Mouse (Mus musculus) right cerebral cortex, postnatal 14 days (tissue): ENCODE results near the gene Tecr.

Experiments
- DNase-seq: peaks from one replicate; pipeline ENCODE4 v3.0.0; 2022

Tecr gene

GRCm38 (mm10) chr8:83607661-83608397 is at the start of gene Tecr, which contains the start of gene Dnajb1:
Gene Tecr (minus strand): TSS chr8:83607971.
Gene Dnajb1 (plus strand): TSS chr8:83608193.
- DNase-seq: peak; percentile 99

GRCm38 (mm10) chr8:83656484-83657246 is 48.9 kb upstream of the Tecr start:
- DNase-seq: no peak

DNA sequence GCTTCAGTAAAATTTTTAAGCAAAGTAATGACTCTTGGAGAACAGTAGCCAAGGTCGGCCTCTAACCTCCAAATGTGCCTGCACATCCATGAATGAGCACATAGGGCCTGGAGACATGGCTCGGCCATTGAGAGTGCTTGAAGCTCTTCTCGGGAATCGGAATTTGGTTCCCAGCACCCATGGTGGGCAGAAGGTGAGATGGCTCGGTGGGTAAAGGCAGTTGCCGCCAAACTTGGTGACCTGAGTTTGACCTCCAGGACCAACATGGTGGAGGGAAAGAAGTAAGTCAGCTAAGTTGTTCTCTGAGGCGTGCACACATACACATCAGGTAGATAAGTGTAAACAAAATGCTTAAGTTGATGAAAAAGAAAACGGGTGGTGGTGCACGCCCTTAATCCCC is 48.3 kb upstream of the Tecr start:
- no peak for DNase-seq

GRCm38 (mm10) chr8:83654725-83655124 is 47.0 kb upstream of the Tecr start:
- no peak for DNase-seq

DNA sequence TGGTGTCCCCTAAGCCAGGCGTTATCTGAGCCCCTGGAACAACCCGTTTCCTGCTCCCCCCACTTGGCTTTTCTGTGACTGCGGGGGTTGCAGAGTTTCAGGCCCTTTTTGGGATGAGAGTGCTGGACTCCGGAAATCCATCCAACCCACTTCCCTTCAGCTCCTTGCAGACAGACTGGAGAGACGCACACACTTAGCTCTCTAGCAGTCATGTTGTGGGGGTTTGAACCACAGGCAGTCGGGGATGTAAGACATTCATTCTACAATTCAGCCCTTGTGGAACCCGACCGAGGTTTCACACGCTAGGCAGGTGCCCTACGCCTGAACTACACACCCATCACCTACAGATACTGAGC is 45.9 kb upstream of the Tecr start:
- DNase-seq: no peak

GRCm38 (mm10) chr8:83652744-83653661 is 45.2 kb upstream of the Tecr start:
- no peak for DNase-seq

GRCm38 (mm10) chr8:83652030-83652743 is 44.4 kb upstream of the Tecr start, which contains the start of gene Gipc1:
Gene Gipc1 (plus strand): TSS chr8:83652677.
- DNase-seq: peak; percentile 96

DNA sequence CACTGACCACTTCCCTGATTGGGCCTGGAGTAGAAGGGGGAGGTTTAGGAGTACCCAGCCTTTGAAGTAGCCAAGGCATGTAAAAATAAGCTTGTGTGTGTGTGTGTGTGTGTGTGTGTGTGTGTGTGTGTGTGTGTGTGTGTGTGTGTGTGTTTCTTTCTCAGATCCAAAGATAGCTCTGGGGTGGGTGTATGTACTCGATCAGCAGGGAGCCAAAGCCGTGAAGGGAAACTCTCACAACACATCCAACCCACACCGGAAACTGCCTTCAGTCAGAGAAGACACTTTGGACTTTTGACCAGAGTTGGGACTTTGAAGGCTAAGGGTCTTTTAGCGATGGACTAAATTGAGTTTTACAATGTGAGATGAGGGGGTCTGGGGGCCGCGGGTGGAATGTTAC is 41.9 kb upstream of the Tecr start:
- DNase-seq: no peak

GRCm38 (mm10) chr8:83648031-83648430 is 40.3 kb upstream of the Tecr start:
- DNase-seq: no peak

GRCm38 (mm10) chr8:83647511-83647910 is 39.7 kb upstream of the Tecr start:
- DNase-seq: no peak

GRCm38 (mm10) chr8:83639649-83640048 is 31.9 kb upstream of the Tecr start:
- no peak for DNase-seq

DNA sequence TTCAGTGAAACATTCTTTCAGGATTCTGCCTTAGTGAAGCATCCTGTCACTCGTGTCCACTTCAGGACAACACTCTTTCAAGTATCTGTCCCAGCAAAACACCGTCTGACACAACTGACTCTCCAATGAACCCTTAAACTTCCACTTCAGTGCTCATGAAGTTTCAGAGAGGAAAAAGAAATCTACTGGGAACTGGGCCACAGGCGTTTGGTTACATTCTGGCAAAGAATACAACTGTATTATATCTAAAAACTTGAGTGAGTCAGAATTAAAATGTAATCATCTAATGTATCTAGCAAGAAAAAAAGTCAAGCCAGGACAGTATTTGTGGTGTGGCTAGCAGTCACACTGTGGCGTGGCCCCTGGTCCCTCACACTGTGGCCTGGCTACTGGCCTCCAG is 31.1 kb upstream of the Tecr start:
- DNase-seq: no peak

- no peak for DNase-seq
Observed at GRCm38 (mm10) chr8:83632083-83632707, 24.4 kb upstream of the Tecr start.

- DNase-seq: no peak
Observed at GRCm38 (mm10) chr8:83625676-83626299, 18.0 kb upstream of the Tecr start.

DNA sequence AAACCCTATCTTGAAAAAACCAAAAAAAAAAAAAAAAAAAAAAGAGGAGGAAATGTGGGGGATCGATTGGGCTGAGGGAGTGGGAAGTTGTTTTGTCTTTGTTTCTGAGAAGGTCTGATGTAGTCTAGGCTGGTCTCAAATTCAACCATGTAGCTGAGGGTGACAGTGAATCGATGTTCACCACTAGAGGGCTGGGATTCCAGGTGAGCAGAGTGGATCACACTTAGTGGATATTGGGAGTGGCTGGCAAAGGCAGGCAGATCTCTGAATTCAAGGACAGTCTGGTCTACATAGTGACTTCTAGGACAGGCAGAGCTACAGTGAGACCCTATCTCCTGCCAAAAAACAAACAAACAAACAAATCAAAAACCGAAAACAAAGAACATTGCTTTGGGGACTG is 17.0 kb upstream of the Tecr start:
- DNase-seq: no peak

DNA sequence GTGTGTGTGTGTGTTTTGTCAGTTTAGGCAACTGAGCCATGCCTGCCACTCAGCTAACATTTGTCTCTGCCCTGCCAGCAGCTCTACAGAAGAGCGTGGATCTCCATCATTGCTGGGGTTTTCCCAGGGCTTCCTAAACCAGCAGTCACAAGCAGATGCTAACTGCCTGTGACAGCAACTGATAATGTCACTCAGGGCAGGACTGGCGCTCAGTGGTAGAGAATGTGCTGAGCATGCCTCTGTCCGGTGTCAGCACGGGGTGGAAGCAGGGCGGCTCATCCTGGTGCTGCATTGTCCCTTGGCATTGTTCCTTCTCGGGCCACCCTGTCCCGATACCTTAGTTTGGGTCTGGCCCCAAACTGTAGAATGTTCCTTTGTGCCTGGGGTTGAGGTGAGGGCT is 15.8 kb upstream of the Tecr start:
- DNase-seq: no peak

DNA sequence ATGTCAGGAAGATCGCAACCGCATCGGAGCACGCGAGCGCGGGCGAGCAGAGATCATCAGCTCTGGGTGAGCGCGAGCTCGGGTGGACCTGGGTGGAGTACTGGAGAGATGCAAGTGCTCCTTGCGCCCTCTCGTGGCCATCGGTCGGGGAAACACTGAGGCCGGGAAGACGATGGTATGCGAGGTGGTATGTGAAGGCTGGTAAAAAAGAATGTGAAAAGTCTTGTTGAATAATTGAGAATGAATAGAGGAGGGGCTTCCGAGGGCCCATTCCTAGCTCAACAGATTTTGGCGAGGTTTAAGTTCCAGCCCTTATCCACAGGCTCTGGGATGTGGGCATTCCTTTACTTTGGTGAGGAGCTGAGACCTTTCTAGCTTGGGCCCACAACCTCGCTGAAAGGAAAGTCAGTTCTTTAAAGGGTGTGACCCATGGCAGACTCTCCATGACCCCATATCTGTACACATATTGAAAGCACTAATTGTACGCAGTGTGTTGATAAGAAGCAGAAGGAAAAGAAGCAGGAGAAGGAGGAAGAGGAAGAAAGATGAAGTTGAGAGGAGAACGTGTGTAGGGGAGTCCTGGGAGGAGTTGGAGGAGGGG is 14.7 kb upstream of the Tecr start:
- DNase-seq: peak; percentile 97

DNA sequence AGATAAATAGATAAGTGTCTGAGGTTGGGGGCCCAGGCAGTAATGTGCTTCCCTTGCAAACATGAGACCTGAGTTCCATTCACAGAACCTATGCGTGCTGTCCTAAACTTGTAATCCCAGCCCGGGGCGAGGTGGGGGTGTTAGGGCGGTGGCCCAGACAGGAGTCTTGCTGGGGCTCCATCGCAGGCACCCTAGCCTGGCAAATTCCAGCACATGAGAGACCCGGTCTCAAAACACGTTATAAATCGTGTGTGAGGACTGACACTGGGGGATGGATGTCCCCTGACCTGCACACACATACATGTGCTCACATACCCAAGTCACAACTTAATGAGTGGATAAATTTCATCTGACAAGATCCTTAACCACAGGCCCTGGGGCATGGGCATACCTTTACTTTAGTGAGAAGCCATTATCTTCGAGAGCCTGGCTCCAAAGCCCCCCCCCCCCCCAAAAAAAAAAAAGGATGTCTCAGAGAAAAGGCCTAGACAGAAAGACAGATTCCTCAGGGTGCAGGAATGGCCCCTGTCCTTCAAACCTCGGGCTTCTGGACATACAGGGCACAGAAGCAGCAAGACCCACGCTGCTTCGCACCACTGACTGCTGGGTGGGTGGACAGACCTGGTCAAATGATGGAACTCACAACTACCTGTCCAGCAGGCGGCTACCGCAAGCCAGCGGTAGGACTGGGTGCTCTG is 14.1 kb upstream of the Tecr start:
- no peak for DNase-seq

DNA sequence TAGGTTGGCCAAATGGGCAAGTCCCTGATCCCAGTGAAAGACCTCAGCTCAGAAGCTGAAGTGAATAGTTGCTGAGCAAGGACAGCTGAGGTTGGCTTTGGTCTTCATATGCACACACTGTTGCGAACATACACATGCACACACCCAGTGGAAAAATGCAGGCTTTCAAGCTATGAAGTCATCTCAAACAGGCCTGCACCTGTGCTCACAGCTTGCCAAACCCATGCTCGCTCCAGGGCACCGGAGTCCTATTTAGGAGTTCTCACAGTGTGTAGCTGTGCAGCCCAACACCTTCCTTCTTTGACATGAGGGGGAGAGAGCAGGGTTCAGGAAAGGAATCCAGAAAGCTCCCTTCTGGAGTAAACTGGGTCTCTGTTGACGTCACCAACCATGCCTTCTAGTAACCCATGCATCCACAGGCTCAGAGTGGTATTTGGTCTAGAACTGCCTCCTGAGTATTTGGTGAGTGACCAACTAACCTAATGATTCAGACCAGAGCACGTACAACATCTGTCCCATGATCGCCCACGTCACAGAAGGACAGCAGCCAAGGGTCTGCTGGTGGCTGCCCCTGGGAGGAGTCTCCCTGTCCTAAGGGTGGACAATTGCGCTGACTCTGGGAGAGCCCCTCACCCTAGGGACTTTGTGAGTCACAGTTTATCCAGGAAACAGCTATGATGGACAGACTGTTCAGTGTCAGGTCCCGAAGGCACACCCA is 12.0 kb upstream of the Tecr start:
- no peak for DNase-seq

DNA sequence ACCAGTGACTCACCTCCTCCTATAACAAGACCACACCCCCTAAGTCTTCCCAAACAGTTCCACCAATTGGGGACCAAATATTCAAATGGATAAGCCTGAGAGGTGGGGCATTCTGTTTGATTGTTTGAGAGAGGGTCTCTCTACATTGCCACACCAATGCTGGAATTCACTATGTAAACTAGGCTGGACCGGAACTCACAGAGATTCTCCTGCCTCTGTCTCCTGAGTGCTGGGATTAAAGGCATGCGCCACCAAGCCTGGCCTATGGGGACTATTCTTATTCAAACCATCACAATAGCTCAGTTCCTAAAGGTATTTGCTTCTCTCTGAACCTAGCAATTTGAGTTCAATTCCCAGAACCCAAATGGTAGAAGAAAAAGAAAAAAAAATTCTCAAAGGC is 10.8 kb upstream of the Tecr start:
- no peak for DNase-seq
